Mouse (Mus musculus) heart, embryonic 14.5 days (tissue): Measurements from ENCODE around the gene Limk1. TPM values are rescaled to one million over a fixed set of nuclear protein-coding genes. Genes with fewer than 3 reads are reported as not detected.
A peak's percentile ranks its signal among the peaks of the same experiment; 100 is the strongest.

ENCODE experiments used
- ATAC-seq: fragments of 200-750 bp; cut with Nextera tagmentation; 2 replicates; pipeline ENCODE4 v1.8.0; 2017; ENCODE audit warnings: low read depth, moderate TSS enrichment; ENCODE audit not compliant: insufficient number of reproducible peaks, insufficient read depth, low FRiP score
- H3K27ac ChIP-seq, 2 experiments: fragments of 200-500 bp in 1 of 2; fragments of 300-500 bp in 1 of 2; sonication (generic) in 1 of 2; replicated peaks in 1 of 2; 2 replicates each; pipeline ENCODE4 v1.5.1; 2012 to 2014; ENCODE audit warnings: low read depth in 2 of 2, low read length in 2 of 2, control low read depth in 1 of 2, mild to moderate bottlenecking in 1 of 2, mixed read lengths in 1 of 2; ENCODE audit not compliant: control insufficient read depth in 1 of 2, insufficient read depth in 1 of 2
- H3K27me3 ChIP-seq: fragments of 300-500 bp; sonication (generic); 2 replicates; pipeline ENCODE4 v1.6.1; 2014; ENCODE audit warnings: mild to moderate bottlenecking, low read length, control low read depth; ENCODE audit not compliant: control insufficient read depth, insufficient read depth
- H3K36me3 ChIP-seq: fragments of 300-500 bp; sonication (generic); 2 replicates; pipeline ENCODE4 v1.6.1; 2014; ENCODE audit warnings: mild to moderate bottlenecking, control low read depth, low read length, mixed read lengths; ENCODE audit not compliant: control insufficient read depth, insufficient read depth
- H3K4me1 ChIP-seq, 2 experiments: fragments of 200-500 bp in 1 of 2; fragments of 300-500 bp in 1 of 2; sonication (generic) in 1 of 2; 2 replicates each; pipeline ENCODE4 v1.6.1; 2012 to 2014; ENCODE audit warnings: low read length in 2 of 2, control low read depth in 1 of 2, mixed read lengths in 1 of 2; ENCODE audit not compliant: control insufficient read depth in 2 of 2, insufficient read depth in 2 of 2
- H3K4me2 ChIP-seq: fragments of 300-500 bp; sonication (generic); 2 replicates; pipeline ENCODE4 v1.6.1; 2014; ENCODE audit warnings: mild to moderate bottlenecking, low read length
- H3K4me3 ChIP-seq, 2 experiments: fragments of 200-500 bp in 1 of 2; fragments of 300-500 bp in 1 of 2; sonication (generic) in 1 of 2; 2 replicates each; pipeline ENCODE4 v1.5.1; 2012 to 2014; ENCODE audit warnings: low read length in 2 of 2, mild to moderate bottlenecking in 2 of 2, control low read depth in 1 of 2, low read depth in 1 of 2, moderate library complexity in 1 of 2; ENCODE audit not compliant: control insufficient read depth in 1 of 2, insufficient read depth in 1 of 2
- H3K9ac ChIP-seq: fragments of 300-500 bp; sonication (generic); 2 replicates; pipeline ENCODE4 v1.6.1; 2014; ENCODE audit warnings: mild to moderate bottlenecking, low read length
- H3K9me3 ChIP-seq: fragments of 300-500 bp; sonication (generic); 2 replicates; pipeline ENCODE4 v1.6.1; 2016; ENCODE audit warnings: low read length, control low read depth; ENCODE audit not compliant: control insufficient read depth
- WGBS: fragments of 180-500 bp; shearing (Covaris S2); extraction: QIAGEN DNeasy Blood & Tissue Kit; methylation state at CpG from one replicate; pipeline ENCODE4 v1.1.7; 2014; 5-methylcytosine and 5-hydroxymethylcytosine counted together
- polyA plus RNA-seq: library from polyadenylated mRNA; unstranded; fragments of >200 nt; fragmentation: Nextera tagmentation; extraction: Ambion mirVana; gene quantifications from 2 replicates; pipeline ENCODE4 v1.2.1, GENCODE M21; 2014

The Limk1 gene
- polyA plus RNA-seq, 1 experiment from 2014 or later, result 3.6 TPM

- no peak overlapping the region for H3K4me2 ChIP-seq
- H3K9ac ChIP-seq, result no peak overlapping the region
- no peak overlapping the region for H3K27ac ChIP-seq
- peaks cover 2 to 28% of the 10 kb centered on the region in 2 experiments for H3K4me1 ChIP-seq
- no peaks in the 10 kb centered on the region for H3K27me3 ChIP-seq
- 66% methylated on average over 2 of the region's 2 CpGs for WGBS
- H3K9me3 ChIP-seq, result no peaks in the 10 kb centered on the region
- H3K36me3 ChIP-seq, result peaks cover 73% of the 10 kb centered on the region
- H3K4me3 ChIP-seq, result no peak overlapping the region
- ATAC-seq, result no peak
Observed at GRCm38 (mm10) chr5:134632841-134633240, 55.6 kb downstream of the Limk1 start.

- no peak overlapping the region for H3K9ac ChIP-seq
- H3K27ac ChIP-seq, result no peak overlapping the region
- H3K4me2 ChIP-seq, result no peak overlapping the region
- H3K36me3 ChIP-seq, result peaks cover 80% of the 10 kb centered on the region
- no peaks in the 10 kb centered on the region for H3K9me3 ChIP-seq
- ATAC-seq, result no peak
- no peak overlapping the region for H3K4me3 ChIP-seq
- H3K27me3 ChIP-seq, result no peaks in the 10 kb centered on the region
- H3K4me1 ChIP-seq, result peaks cover 0 to 23% of the 10 kb centered on the region in 2 experiments; a peak in 3 of 4 replicates
Observed at GRCm38 (mm10) chr5:134630835-134631234, 57.6 kb downstream of the Limk1 start.

GRCm38 (mm10) chr5:134629508-134629907 lies 58.9 kb downstream of the Limk1 start:
- no peak for ATAC-seq
- Histone ChIP-seq H3K27me3 (no peaks in the 10 kb centered on the region), H3K4me3 (no peak overlapping the region), H3K27ac (no peak overlapping the region), H3K4me1 (peaks cover 0 to 23% of the 10 kb centered on the region in 2 experiments; a peak in 3 of 4 replicates), H3K9ac (peak overlapping the region; percentile 5; the same call in 1 of the 2 replicates), H3K36me3 (peaks cover 83% of the 10 kb centered on the region), H3K9me3 (no peaks in the 10 kb centered on the region), H3K4me2 (no peak overlapping the region)
- 20% methylated on average over 4 of the region's 4 CpGs for WGBS

- Histone ChIP-seq H3K4me1 (peaks cover 2 to 6% of the 10 kb centered on the region in 2 experiments; a peak in 2 of 4 replicates), H3K4me3 (no peak overlapping the region), H3K9ac (no peak overlapping the region), H3K36me3 (peaks cover 99% of the 10 kb centered on the region), H3K9me3 (no peaks in the 10 kb centered on the region), H3K27me3 (no peaks in the 10 kb centered on the region), H3K27ac (no peak overlapping the region), H3K4me2 (no peak overlapping the region)
- 81% methylated on average over 2 of the region's 2 CpGs for WGBS
- ATAC-seq, result no peak
Observed at GRCm38 (mm10) chr5:134622069-134622468, 66.3 kb downstream of the Limk1 start.

GRCm38 (mm10) chr5:134621099-134621640 lies 67.2 kb downstream of the Limk1 start:
- WGBS, result 82% methylated on average over 16 of the region's 16 CpGs

GRCm38 (mm10) chr5:134620457-134620856 lies 67.9 kb downstream of the Limk1 start:
- no peak overlapping the region for H3K9ac ChIP-seq
- peaks cover 95% of the 10 kb centered on the region for H3K36me3 ChIP-seq
- ATAC-seq, result no peak
- peak overlapping the region in 1 of 2 experiments; percentile 37; a peak in 1 of 4 replicates for H3K27ac ChIP-seq
- no peak overlapping the region for H3K4me3 ChIP-seq
- H3K4me2 ChIP-seq, result no peak overlapping the region
- peaks cover 2 to 6% of the 10 kb centered on the region in 2 experiments; a peak in 2 of 4 replicates for H3K4me1 ChIP-seq
- no peaks in the 10 kb centered on the region for H3K27me3 ChIP-seq
- H3K9me3 ChIP-seq, result no peaks in the 10 kb centered on the region
- 90% methylated on average over 9 of the region's 9 CpGs for WGBS

More at GRCm38 (mm10) chr5:134621099-134621640, 67.2 kb downstream of the Limk1 start:
- Histone ChIP-seq H3K9me3 (no peaks in the 10 kb centered on the region), H3K4me3 (no peak overlapping the region), H3K27ac (no peak overlapping the region), H3K9ac (no peak overlapping the region), H3K4me1 (peaks cover 2 to 6% of the 10 kb centered on the region in 2 experiments; a peak in 2 of 4 replicates), H3K4me2 (no peak overlapping the region), H3K27me3 (no peaks in the 10 kb centered on the region), H3K36me3 (peaks cover 95% of the 10 kb centered on the region)
- no peak for ATAC-seq

GRCm38 (mm10) chr5:134617071-134617470 lies 71.3 kb downstream of the Limk1 start:
- no peak overlapping the region for H3K27ac ChIP-seq
- H3K9ac ChIP-seq, result no peak overlapping the region
- H3K36me3 ChIP-seq, result peaks cover 74% of the 10 kb centered on the region
- WGBS, result 55% methylated on average over 3 of the region's 3 CpGs
- no peaks in the 10 kb centered on the region for H3K27me3 ChIP-seq
- H3K4me1 ChIP-seq, result peaks cover 2 to 6% of the 10 kb centered on the region in 2 experiments; a peak in 2 of 4 replicates
- no peaks in the 10 kb centered on the region for H3K9me3 ChIP-seq
- H3K4me3 ChIP-seq, result no peak overlapping the region
- H3K4me2 ChIP-seq, result no peak overlapping the region
- ATAC-seq, result no peak

- Histone ChIP-seq H3K4me3 (no peak overlapping the region), H3K27me3 (no peaks in the 10 kb centered on the region), H3K9ac (no peak overlapping the region), H3K4me2 (no peak overlapping the region), H3K4me1 (peaks cover 2 to 6% of the 10 kb centered on the region in 2 experiments; a peak in 2 of 4 replicates), H3K9me3 (no peaks in the 10 kb centered on the region), H3K36me3 (peaks cover 61% of the 10 kb centered on the region), H3K27ac (no peak overlapping the region)
- ATAC-seq, result no peak
- 66% methylated on average over 4 of the region's 4 CpGs for WGBS
Observed at GRCm38 (mm10) chr5:134615780-134616179, 72.6 kb downstream of the Limk1 start.
